Mouse (Mus musculus): ENCODE measurements around the gene Ecpas. TPM values are rescaled to one million over a fixed set of nuclear protein-coding genes. Genes with fewer than 3 reads are reported as not detected.

Ecpas gene
- polyA plus RNA-seq, 1 experiment from 2014 or later, result 25.6 TPM

DNA sequence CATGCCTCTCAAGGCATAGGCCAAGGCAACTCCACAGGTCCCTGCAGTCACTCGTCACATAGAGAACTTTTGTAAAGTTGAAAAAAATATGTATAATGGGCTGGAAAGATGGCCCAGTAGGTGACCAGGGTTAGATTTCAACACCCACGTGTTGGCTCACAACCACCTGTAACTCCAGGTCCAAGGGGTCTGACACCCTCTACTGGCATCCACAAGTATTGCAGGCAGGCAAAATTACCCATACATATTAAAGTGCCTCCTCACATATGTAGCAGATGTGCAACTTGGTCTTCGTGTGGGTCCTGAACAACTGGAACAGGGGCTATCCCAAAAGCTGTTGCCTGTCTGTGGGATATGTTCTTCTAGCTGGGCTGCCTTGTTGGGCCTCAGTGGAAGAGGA lies 15.1 kb upstream of the Ecpas start:
- 67% methylated on average over 3 of the region's 3 CpGs for WGBS
- Histone ChIP-seq H3K9me3 (no peaks in the 10 kb centered on the region), H3K27me3 (ENCODE audit: insufficient read depth, poor library complexity, severe bottlenecking) (no peaks in the 10 kb centered on the region), H3K4me3 (no peak overlapping the region), H3K36me3 (no peaks in the 10 kb centered on the region), H3K27ac (no peak overlapping the region), H3K4me1 (no peaks in the 10 kb centered on the region)
- no peak for DNase-seq (ENCODE audit: low spot score)

- WGBS, result 35% methylated on average over 2 of the region's 2 CpGs
- Histone ChIP-seq H3K27me3 (ENCODE audit: insufficient read depth, poor library complexity, severe bottlenecking) (no peaks in the 10 kb centered on the region), H3K36me3 (no peaks in the 10 kb centered on the region), H3K27ac (no peak overlapping the region), H3K4me1 (no peaks in the 10 kb centered on the region), H3K4me3 (no peak overlapping the region), H3K9me3 (no peaks in the 10 kb centered on the region)
- DNase-seq (ENCODE audit: low spot score), result no peak
Measured at GRCm38 (mm10) chr4:58926120-58926519, 13.6 kb upstream of the Ecpas start.

- 34% methylated on average over 5 of the region's 5 CpGs for WGBS
- Histone ChIP-seq H3K9me3 (no peaks in the 10 kb centered on the region), H3K4me1 (no peaks in the 10 kb centered on the region), H3K27me3 (ENCODE audit: insufficient read depth, poor library complexity, severe bottlenecking) (no peaks in the 10 kb centered on the region), H3K27ac (no peak overlapping the region), H3K4me3 (no peak overlapping the region), H3K36me3 (no peaks in the 10 kb centered on the region)
- DNase-seq (ENCODE audit: low spot score), result no peak
Measured at GRCm38 (mm10) chr4:58925664-58926063, 13.1 kb upstream of the Ecpas start.

DNA sequence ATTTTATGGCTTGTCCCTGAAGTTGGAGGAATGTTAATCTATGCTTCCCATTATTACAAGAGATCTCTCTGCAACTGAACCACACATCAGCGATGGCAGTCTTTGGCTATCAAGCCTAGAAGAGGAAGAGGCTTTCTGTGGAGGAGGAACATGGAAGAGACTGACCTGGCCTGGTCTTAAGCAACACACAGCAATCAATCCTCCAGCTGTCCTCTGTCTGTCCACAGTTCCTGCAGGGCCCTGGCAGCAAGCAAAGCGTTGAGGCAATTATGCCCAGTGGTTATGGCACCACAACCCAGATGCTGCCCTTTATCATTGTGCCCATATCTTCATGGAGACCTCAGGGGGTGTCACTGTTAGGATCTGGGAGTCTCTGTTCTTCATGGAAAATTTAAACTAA lies 11.4 kb upstream of the Ecpas start:
- 66% methylated on average over 2 of the region's 2 CpGs for WGBS
- H3K9me3 ChIP-seq, result no peaks in the 10 kb centered on the region
- no peaks in the 10 kb centered on the region for H3K27me3 ChIP-seq (ENCODE audit: insufficient read depth, poor library complexity, severe bottlenecking)
- H3K4me1 ChIP-seq, result no peaks in the 10 kb centered on the region
- no peak overlapping the region for H3K4me3 ChIP-seq
- no peak for DNase-seq (ENCODE audit: low spot score)
- no peak overlapping the region for H3K27ac ChIP-seq
- no peaks in the 10 kb centered on the region for H3K36me3 ChIP-seq

DNA sequence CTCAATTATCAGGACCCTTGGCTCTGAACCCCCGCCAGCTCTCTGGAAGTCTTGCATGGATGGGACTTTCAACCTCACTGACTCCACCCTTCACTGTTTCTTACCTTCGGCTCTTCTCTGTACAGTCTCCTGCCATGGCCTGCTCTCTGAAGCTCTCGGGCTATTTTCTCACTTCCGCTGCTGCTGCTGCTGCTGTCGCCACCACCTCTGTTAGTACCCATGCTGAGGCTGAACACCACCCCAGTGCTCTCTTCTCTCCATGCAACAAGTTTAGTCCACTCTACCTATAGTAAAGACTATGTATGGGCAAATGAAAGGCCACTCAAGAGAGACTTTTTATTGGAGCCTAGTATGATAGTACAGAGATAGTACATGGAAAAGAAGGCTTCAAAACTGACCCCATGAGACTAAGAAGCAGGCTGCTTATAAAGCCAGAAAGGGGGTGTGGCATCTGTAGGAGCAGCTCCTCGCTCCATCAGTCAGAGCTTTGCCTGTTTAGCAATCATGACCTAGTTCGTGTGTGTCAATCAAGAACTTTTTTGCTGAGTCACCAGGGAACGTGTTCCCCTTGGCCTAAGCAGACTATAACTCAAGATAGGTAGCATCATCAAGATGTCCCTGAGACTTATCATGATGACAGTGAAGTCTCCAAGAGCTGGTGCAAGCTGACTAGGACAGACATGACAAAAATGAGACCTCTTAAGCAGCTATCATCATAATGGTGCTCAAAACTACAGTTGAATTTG lies 2.7 kb upstream of the Ecpas start:
- Histone ChIP-seq H3K9me3 (no peaks in the 10 kb centered on the region), H3K4me1 (peaks cover 12% of the 10 kb centered on the region), H3K27me3 (ENCODE audit: insufficient read depth, poor library complexity, severe bottlenecking) (no peaks in the 10 kb centered on the region), H3K4me3 (no peak overlapping the region), H3K36me3 (no peaks in the 10 kb centered on the region), H3K27ac (no peak overlapping the region)
- 60% methylated on average over 8 of the region's 8 CpGs for WGBS
- no peak for DNase-seq (ENCODE audit: low spot score)

GRCm38 (mm10) chr4:58913336-58914026 lies 932 bp upstream of the Ecpas start:
- H3K4me1 ChIP-seq, result peaks cover 12% of the 10 kb centered on the region
- peak overlapping the region; percentile 99; the same call in 1 of the 2 replicates for H3K27ac ChIP-seq
- no peaks in the 10 kb centered on the region for H3K27me3 ChIP-seq (ENCODE audit: insufficient read depth, poor library complexity, severe bottlenecking)
- DNase-seq (ENCODE audit: low spot score), result no peak
- no peaks in the 10 kb centered on the region for H3K9me3 ChIP-seq
- H3K4me3 ChIP-seq, result 0 out of 2 replicates have a peak overlapping the region, but pooled peaks have one; percentile 98
- 38% methylated on average over 3 of the region's 3 CpGs for WGBS
- no peaks in the 10 kb centered on the region for H3K36me3 ChIP-seq

GRCm38 (mm10) chr4:58911831-58912628 lies 519 bp downstream of the Ecpas start:
- WGBS, result 1% methylated on average over 124 of the region's 126 CpGs
- H3K27me3 ChIP-seq (ENCODE audit: insufficient read depth, poor library complexity, severe bottlenecking), result no peaks in the 10 kb centered on the region
- peaks cover 12% of the 10 kb centered on the region for H3K4me1 ChIP-seq
- DNase-seq (ENCODE audit: low spot score), result peak; percentile 80
- H3K36me3 ChIP-seq, result no peaks in the 10 kb centered on the region
- no peaks in the 10 kb centered on the region for H3K9me3 ChIP-seq
- H3K4me3 ChIP-seq, result peak overlapping the region; percentile 98
- H3K27ac ChIP-seq, result peak overlapping the region; percentile 99

DNA sequence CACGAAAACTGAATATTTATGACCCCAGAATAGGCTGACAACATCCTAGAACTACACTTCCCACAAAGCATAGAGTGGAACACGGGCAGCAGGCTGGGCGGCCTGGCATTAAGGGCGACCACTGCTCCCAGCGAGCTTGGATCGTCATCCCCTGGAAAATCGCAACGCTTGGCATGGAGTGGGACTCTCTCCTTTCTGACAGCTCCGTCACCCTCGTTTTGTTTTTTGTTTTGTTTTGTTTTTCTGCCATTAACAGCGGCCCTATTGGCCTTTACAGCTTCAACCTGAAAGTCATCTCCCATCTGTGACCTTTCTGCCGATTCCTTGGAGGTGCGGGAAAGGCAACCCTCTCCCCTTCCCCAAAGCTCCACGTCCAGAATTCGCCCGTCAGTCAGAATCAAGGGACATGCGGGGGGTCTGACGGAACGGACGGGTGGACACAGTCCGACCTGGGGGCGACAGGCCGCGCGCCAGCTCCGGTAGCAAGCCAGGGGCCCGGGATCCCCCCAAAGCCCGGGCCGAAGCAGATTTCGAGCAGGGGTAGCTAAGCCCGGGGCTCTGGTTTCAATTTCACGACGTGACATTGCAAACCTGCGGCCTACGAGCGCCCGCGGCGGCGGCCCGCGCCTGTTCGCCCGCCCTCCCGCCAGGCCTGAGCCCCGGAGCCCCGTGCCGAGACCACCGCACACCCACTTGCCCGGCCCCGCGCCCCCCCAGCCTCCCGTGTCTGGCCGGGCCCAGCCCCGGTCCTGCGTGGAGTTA lies 1.3 kb downstream of the Ecpas start:
- WGBS, result under 1% methylated on average over 56 of the region's 56 CpGs
- no peaks in the 10 kb centered on the region for H3K9me3 ChIP-seq
- H3K4me1 ChIP-seq, result peaks cover 12% of the 10 kb centered on the region
- H3K27ac ChIP-seq, result peak overlapping the region; percentile 99
- peak overlapping the region; percentile 98 for H3K4me3 ChIP-seq
- peak; percentile 86 for DNase-seq (ENCODE audit: low spot score)
- H3K27me3 ChIP-seq (ENCODE audit: insufficient read depth, poor library complexity, severe bottlenecking), result no peaks in the 10 kb centered on the region
- no peaks in the 10 kb centered on the region for H3K36me3 ChIP-seq

DNA sequence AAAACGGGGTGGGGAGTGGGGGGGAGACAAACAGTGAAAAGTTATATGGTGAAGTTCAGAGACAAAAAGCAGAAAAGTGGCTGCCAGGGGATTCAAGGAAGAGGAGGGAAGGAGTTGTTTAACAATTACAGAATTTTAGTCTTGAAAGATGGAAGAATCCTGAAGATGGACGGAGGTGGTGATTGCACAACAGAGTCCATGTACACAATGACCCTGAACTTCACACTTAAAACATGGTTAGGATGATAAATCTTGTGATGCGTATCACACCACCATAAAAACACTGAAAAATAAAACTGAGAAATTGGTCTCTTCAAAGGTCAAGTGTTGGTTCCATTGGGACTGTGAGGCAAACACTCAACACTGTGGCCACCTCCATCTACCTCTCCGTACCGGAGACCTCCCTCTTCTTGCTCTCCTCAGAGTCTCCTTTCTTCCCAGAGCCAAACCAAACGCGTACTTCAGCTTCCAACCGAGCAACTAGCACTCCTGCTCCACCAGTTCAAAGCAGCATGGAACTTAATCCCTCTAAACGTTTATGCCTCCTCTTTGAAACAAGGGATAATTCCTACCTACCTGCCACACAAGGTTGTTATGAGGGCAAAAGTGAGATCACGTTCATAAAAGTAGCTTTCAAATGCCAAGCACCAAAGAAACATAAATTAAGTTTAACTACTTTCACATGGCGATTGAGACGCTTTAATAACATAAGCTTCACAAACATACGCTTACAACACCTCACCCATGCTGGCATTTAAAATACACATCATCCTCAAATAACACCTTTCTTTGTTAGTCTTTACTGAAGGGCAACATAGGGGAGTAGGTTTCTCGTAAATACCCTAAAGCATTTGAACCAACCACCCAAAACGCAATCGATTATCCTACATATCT lies 2.1 kb downstream of the Ecpas start:
- peak overlapping the region; percentile 98 for H3K4me3 ChIP-seq
- DNase-seq (ENCODE audit: low spot score), result no peak
- H3K27me3 ChIP-seq (ENCODE audit: insufficient read depth, poor library complexity, severe bottlenecking), result no peaks in the 10 kb centered on the region
- no peaks in the 10 kb centered on the region for H3K9me3 ChIP-seq
- H3K36me3 ChIP-seq, result no peaks in the 10 kb centered on the region
- 35% methylated on average over 16 of the region's 16 CpGs for WGBS
- peak overlapping the region; percentile 99 for H3K27ac ChIP-seq
- H3K4me1 ChIP-seq, result peaks cover 12% of the 10 kb centered on the region

- H3K27me3 ChIP-seq (ENCODE audit: insufficient read depth, poor library complexity, severe bottlenecking), result no peaks in the 10 kb centered on the region
- no peak overlapping the region for H3K4me3 ChIP-seq
- no peak overlapping the region for H3K27ac ChIP-seq
- H3K36me3 ChIP-seq, result no peaks in the 10 kb centered on the region
- 74% methylated on average over 1 of the region's 1 CpGs for WGBS
- DNase-seq (ENCODE audit: low spot score), result no peak
- H3K4me1 ChIP-seq, result peaks cover 4% of the 10 kb centered on the region
- no peaks in the 10 kb centered on the region for H3K9me3 ChIP-seq
Measured at GRCm38 (mm10) chr4:58907453-58907852, 5.1 kb downstream of the Ecpas start.

- Histone ChIP-seq H3K27ac (no peak overlapping the region), H3K27me3 (ENCODE audit: insufficient read depth, poor library complexity, severe bottlenecking) (no peaks in the 10 kb centered on the region), H3K4me3 (no peak overlapping the region), H3K4me1 (0 out of 2 replicates have a peak, but pooled peaks cover 4% of the 10 kb centered on the region), H3K9me3 (no peaks in the 10 kb centered on the region), H3K36me3 (no peaks in the 10 kb centered on the region)
- DNase-seq (ENCODE audit: low spot score), result no peak
Measured at GRCm38 (mm10) chr4:58898318-58898717, 14.2 kb downstream of the Ecpas start.

DNA sequence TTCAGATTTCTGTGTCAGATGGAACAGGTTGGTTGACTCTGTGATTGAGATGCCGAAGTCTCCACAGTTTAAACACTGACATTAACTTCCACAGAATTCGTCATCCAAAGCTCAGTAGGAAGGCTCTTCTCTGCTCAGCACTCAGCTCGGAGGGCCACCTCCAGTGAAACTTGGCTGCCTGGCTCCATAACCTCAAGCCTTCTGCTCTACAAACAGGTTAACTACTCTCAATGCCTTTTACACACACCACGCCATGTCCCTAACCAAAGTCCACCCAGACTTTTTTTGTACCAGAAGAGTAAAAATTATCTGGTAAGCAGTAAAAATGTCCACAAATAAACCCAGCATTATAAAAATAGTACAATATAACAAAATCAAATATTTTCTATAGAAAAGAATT lies 15.1 kb downstream of the Ecpas start:
- no peaks in the 10 kb centered on the region for H3K9me3 ChIP-seq
- WGBS, result 80% methylated on average over 4 of the region's 4 CpGs
- H3K4me1 ChIP-seq, result 0 out of 2 replicates have a peak, but pooled peaks cover 4% of the 10 kb centered on the region
- no peaks in the 10 kb centered on the region for H3K27me3 ChIP-seq (ENCODE audit: insufficient read depth, poor library complexity, severe bottlenecking)
- no peak overlapping the region for H3K4me3 ChIP-seq
- DNase-seq (ENCODE audit: low spot score), result no peak
- H3K36me3 ChIP-seq, result no peaks in the 10 kb centered on the region
- no peak overlapping the region for H3K27ac ChIP-seq

Measured in heart, embryonic 10.5 days (tissue).